Mouse (Mus musculus): Measurements from ENCODE around the gene Gpr132. TPM values are rescaled to one million over a fixed set of nuclear protein-coding genes. Genes with fewer than 3 reads are reported as not detected.

Gpr132 gene
- total and polyA plus RNA-seq, 3 experiments, result 0.11 to 0.14 TPM; not detected in 1

GRCm38 (mm10) chr12:112875225-112876013, 7.4 kb upstream of the Gpr132 start:
- Histone ChIP-seq H3K4me3 (ENCODE audit: low read depth, low read length) (no peak overlapping the region), H3K4me1 (ENCODE audit: insufficient read depth, low read depth, low read length) (peaks cover 13% of the 10 kb centered on the region; the same call in 1 of the 2 replicates), H3K9me3 (replicated peaks) (no peaks in the 10 kb centered on the region), H3K27me3 (ENCODE audit: insufficient read depth, low read length) (peaks cover 58% of the 10 kb centered on the region), H3K36me3 (replicated peaks) (no peaks in the 10 kb centered on the region)
- TF ChIP-seq GATA2 (IDR thresholded peaks at IDR 0.05; ENCODE audit: borderline replicate concordance, low read depth, low read length) (no peak), POLR2AphosphoS5 (IDR thresholded peaks at IDR 0.05; ENCODE audit: insufficient replicate concordance, low read depth, low read length) (no peak), TAL1 (conservative IDR thresholded peaks at IDR 0.05; ENCODE audit: low read depth, low read length) (no peak), CTCF (IDR thresholded peaks at IDR 0.05; ENCODE audit: low read depth, low read length) (peak; percentile 36; the same call in 1 of the 2 replicates), GATA1 (IDR thresholded peaks at IDR 0.05; ENCODE audit: borderline replicate concordance, low read length) (no peak)
- peak; percentile 60 for DNase-seq (ENCODE audit: low spot score)
- no peak for ATAC-seq (ENCODE audit: extremely low read depth, insufficient number of reproducible peaks, low FRiP score, poor library complexity, severe bottlenecking)

GRCm38 (mm10) chr12:112874199-112874598, 6.2 kb upstream of the Gpr132 start:
- DNase-seq (ENCODE audit: low spot score), result no peak
- ATAC-seq (ENCODE audit: extremely low read depth, insufficient number of reproducible peaks, low FRiP score, poor library complexity, severe bottlenecking), result no peak

GRCm38 (mm10) chr12:112873452-112874190, 5.6 kb upstream of the Gpr132 start:
- Histone ChIP-seq H3K4me1 (ENCODE audit: insufficient read depth, low read depth, low read length) (peaks cover 13% of the 10 kb centered on the region; the same call in 1 of the 2 replicates), H3K36me3 (replicated peaks) (no peaks in the 10 kb centered on the region), H3K9me3 (replicated peaks) (no peaks in the 10 kb centered on the region), H3K27me3 (ENCODE audit: insufficient read depth, low read length) (peaks cover 61% of the 10 kb centered on the region), H3K4me3 (ENCODE audit: low read depth, low read length) (no peak overlapping the region)
- DNase-seq (ENCODE audit: low spot score), result peak; percentile 30
- ATAC-seq (ENCODE audit: extremely low read depth, insufficient number of reproducible peaks, low FRiP score, poor library complexity, severe bottlenecking), result no peak
- peak; percentile 81 for TF ChIP-seq CTCF (IDR thresholded peaks at IDR 0.05; ENCODE audit: low read depth, low read length)
- no peak for TF ChIP-seq GATA2 (IDR thresholded peaks at IDR 0.05; ENCODE audit: borderline replicate concordance, low read depth, low read length)

More at GRCm38 (mm10) chr12:112874199-112874598, 6.2 kb upstream of the Gpr132 start:
- Histone ChIP-seq H3K36me3 (replicated peaks) (no peaks in the 10 kb centered on the region), H3K4me1 (ENCODE audit: insufficient read depth, low read depth, low read length) (peaks cover 13% of the 10 kb centered on the region; the same call in 1 of the 2 replicates), H3K27me3 (ENCODE audit: insufficient read depth, low read length) (peaks cover 62% of the 10 kb centered on the region), H3K9me3 (replicated peaks) (no peaks in the 10 kb centered on the region), H3K4me3 (ENCODE audit: low read depth, low read length) (no peak overlapping the region)
- TF ChIP-seq GATA1 (IDR thresholded peaks at IDR 0.05; ENCODE audit: borderline replicate concordance, low read length) (no peak), TAL1 (conservative IDR thresholded peaks at IDR 0.05; ENCODE audit: low read depth, low read length) (no peak), POLR2AphosphoS5 (IDR thresholded peaks at IDR 0.05; ENCODE audit: insufficient replicate concordance, low read depth, low read length) (no peak), CTCF (IDR thresholded peaks at IDR 0.05; ENCODE audit: low read depth, low read length) (no peak), GATA2 (IDR thresholded peaks at IDR 0.05; ENCODE audit: borderline replicate concordance, low read depth, low read length) (no peak)

- Histone ChIP-seq H3K4me3 (ENCODE audit: low read depth, low read length) (no peak overlapping the region), H3K4me1 (ENCODE audit: insufficient read depth, low read depth, low read length) (peaks cover 13% of the 10 kb centered on the region; the same call in 1 of the 2 replicates), H3K27me3 (ENCODE audit: insufficient read depth, low read length) (peaks cover 61% of the 10 kb centered on the region), H3K9me3 (replicated peaks) (no peaks in the 10 kb centered on the region), H3K36me3 (replicated peaks) (no peaks in the 10 kb centered on the region)
- no peak for TF ChIP-seq CTCF (IDR thresholded peaks at IDR 0.05; ENCODE audit: low read depth, low read length)
- TF ChIP-seq GATA1 (IDR thresholded peaks at IDR 0.05; ENCODE audit: borderline replicate concordance, low read length), result no peak
- no peak for TF ChIP-seq POLR2AphosphoS5 (IDR thresholded peaks at IDR 0.05; ENCODE audit: insufficient replicate concordance, low read depth, low read length)
- no peak for TF ChIP-seq GATA2 (IDR thresholded peaks at IDR 0.05; ENCODE audit: borderline replicate concordance, low read depth, low read length)
- TF ChIP-seq TAL1 (conservative IDR thresholded peaks at IDR 0.05; ENCODE audit: low read depth, low read length), result no peak
- ATAC-seq (ENCODE audit: extremely low read depth, insufficient number of reproducible peaks, low FRiP score, poor library complexity, severe bottlenecking) (no peak), DNase-seq (ENCODE audit: low spot score) (no peak)
Observed at GRCm38 (mm10) chr12:112872991-112873390, 5.0 kb upstream of the Gpr132 start.

- no peak for TF ChIP-seq CTCF (IDR thresholded peaks at IDR 0.05; ENCODE audit: low read depth, low read length)
- no peak for TF ChIP-seq GATA1 (IDR thresholded peaks at IDR 0.05; ENCODE audit: borderline replicate concordance, low read length)
- no peak for TF ChIP-seq TAL1 (conservative IDR thresholded peaks at IDR 0.05; ENCODE audit: low read depth, low read length)
- no peak for TF ChIP-seq POLR2AphosphoS5 (IDR thresholded peaks at IDR 0.05; ENCODE audit: insufficient replicate concordance, low read depth, low read length)
- no peak for TF ChIP-seq GATA2 (IDR thresholded peaks at IDR 0.05; ENCODE audit: borderline replicate concordance, low read depth, low read length)
- no peak overlapping the region for H3K4me3 ChIP-seq (ENCODE audit: low read depth, low read length)
- H3K27me3 ChIP-seq (ENCODE audit: insufficient read depth, low read length), result peaks cover 44% of the 10 kb centered on the region
- DNase-seq (ENCODE audit: low spot score) (no peak), ATAC-seq (ENCODE audit: extremely low read depth, insufficient number of reproducible peaks, low FRiP score, poor library complexity, severe bottlenecking) (no peak)
- peaks cover 9% of the 10 kb centered on the region; the same call in 1 of the 2 replicates for H3K4me1 ChIP-seq (ENCODE audit: insufficient read depth, low read depth, low read length)
- no peaks in the 10 kb centered on the region for H3K9me3 ChIP-seq (replicated peaks)
- H3K36me3 ChIP-seq (replicated peaks), result no peaks in the 10 kb centered on the region
Observed at GRCm38 (mm10) chr12:112871272-112871671, 3.2 kb upstream of the Gpr132 start.

GRCm38 (mm10) chr12:112870775-112871174, 2.7 kb upstream of the Gpr132 start:
- Histone ChIP-seq H3K4me3 (ENCODE audit: low read depth, low read length) (no peak overlapping the region), H3K27me3 (ENCODE audit: insufficient read depth, low read length) (peaks cover 41% of the 10 kb centered on the region)
- ATAC-seq (ENCODE audit: extremely low read depth, insufficient number of reproducible peaks, low FRiP score, poor library complexity, severe bottlenecking), result no peak

More at GRCm38 (mm10) chr12:112870775-112871174, 2.7 kb upstream of the Gpr132 start:
- Histone ChIP-seq H3K36me3 (replicated peaks) (no peaks in the 10 kb centered on the region), H3K4me1 (ENCODE audit: insufficient read depth, low read depth, low read length) (peaks cover 4% of the 10 kb centered on the region; the same call in 1 of the 2 replicates), H3K9me3 (replicated peaks) (no peaks in the 10 kb centered on the region)
- no peak for TF ChIP-seq GATA2 (IDR thresholded peaks at IDR 0.05; ENCODE audit: borderline replicate concordance, low read depth, low read length)
- TF ChIP-seq CTCF (IDR thresholded peaks at IDR 0.05; ENCODE audit: low read depth, low read length), result no peak
- TF ChIP-seq GATA1 (IDR thresholded peaks at IDR 0.05; ENCODE audit: borderline replicate concordance, low read length), result no peak
- TF ChIP-seq TAL1 (conservative IDR thresholded peaks at IDR 0.05; ENCODE audit: low read depth, low read length), result no peak
- TF ChIP-seq POLR2AphosphoS5 (IDR thresholded peaks at IDR 0.05; ENCODE audit: insufficient replicate concordance, low read depth, low read length), result no peak
- DNase-seq (ENCODE audit: low spot score), result no peak
